Mouse (Mus musculus) adrenal gland, adult (tissue): ENCODE data around the gene Dchs2.

ENCODE experiments used
- DNase-seq, 2 experiments: peaks; one replicate each; pipeline ENCODE4 v3.0.0; 2022 to 2023; ENCODE audit warnings: low spot score in 1 of 2; ENCODE audit not compliant: inconsistent age in 2 of 2

The Dchs2 gene

GRCm38 (mm10) chr3:83148508-83148907, 20.8 kb downstream of the Dchs2 start:
- DNase-seq = no peak

GRCm38 (mm10) chr3:83155600-83155999, 27.9 kb downstream of the Dchs2 start:
- no peak for DNase-seq

- DNase-seq = no peak
Measured at GRCm38 (mm10) chr3:83156165-83156564, 28.4 kb downstream of the Dchs2 start.

GRCm38 (mm10) chr3:83161542-83162231, 33.9 kb downstream of the Dchs2 start:
- no peak for DNase-seq

- peak; percentile 36 to 73 for DNase-seq
Measured at GRCm38 (mm10) chr3:83163676-83164075, 35.9 kb downstream of the Dchs2 start.

- no peak for DNase-seq
Measured at GRCm38 (mm10) chr3:83185527-83185926, 57.8 kb downstream of the Dchs2 start.

GRCm38 (mm10) chr3:83191271-83191670, 63.5 kb downstream of the Dchs2 start:
- DNase-seq = no peak

- no peak for DNase-seq
Measured at GRCm38 (mm10) chr3:83192401-83192800, 64.7 kb downstream of the Dchs2 start.

GRCm38 (mm10) chr3:83194911-83195310, 67.2 kb downstream of the Dchs2 start:
- DNase-seq = peak in 1 of 2 experiments; percentile 78

GRCm38 (mm10) chr3:83201286-83201980, 73.7 kb downstream of the Dchs2 start:
- DNase-seq = peak in 1 of 2 experiments; percentile 21

- peak in 1 of 2 experiments; percentile 31 for DNase-seq
Measured at GRCm38 (mm10) chr3:83205073-83205668, 77.4 kb downstream of the Dchs2 start.

- DNase-seq = peak; percentile 75 to 91
Measured at GRCm38 (mm10) chr3:83209646-83210045, 81.9 kb downstream of the Dchs2 start.

GRCm38 (mm10) chr3:83210210-83210609, 82.5 kb downstream of the Dchs2 start:
- no peak for DNase-seq

- no peak for DNase-seq
Measured at GRCm38 (mm10) chr3:83211939-83212338, 84.2 kb downstream of the Dchs2 start.

- no peak for DNase-seq
Measured at GRCm38 (mm10) chr3:83212578-83212977, 84.8 kb downstream of the Dchs2 start.

GRCm38 (mm10) chr3:83218059-83218458, 90.3 kb downstream of the Dchs2 start:
- DNase-seq = peak in 1 of 2 experiments; percentile 30

- DNase-seq = no peak
Measured at GRCm38 (mm10) chr3:83220101-83220500, 92.4 kb downstream of the Dchs2 start.

- peak; percentile 21 to 77 for DNase-seq
Measured at GRCm38 (mm10) chr3:83222125-83222524, 94.4 kb downstream of the Dchs2 start.

GRCm38 (mm10) chr3:83228383-83228782, 100.6 kb downstream of the Dchs2 start:
- DNase-seq = no peak

- no peak for DNase-seq
Measured at GRCm38 (mm10) chr3:83230326-83230725, 102.6 kb downstream of the Dchs2 start.

GRCm38 (mm10) chr3:83234457-83234856, 106.7 kb downstream of the Dchs2 start:
- peak in 1 of 2 experiments; percentile 57 for DNase-seq

- DNase-seq = no peak
Measured at GRCm38 (mm10) chr3:83235061-83235460, 107.3 kb downstream of the Dchs2 start.
